Mouse (Mus musculus): ENCODE data around the gene Inafm1. TPM values are rescaled to one million over a fixed set of nuclear protein-coding genes. Genes with fewer than 3 reads are reported as not detected.

The Inafm1 gene
- polyA plus RNA-seq, 1 experiment from 2014 or later = 10.7 TPM

Other genes with a start within 250 kb of the Inafm1 start
- gene Bicra, start 225.7 kb downstream of the Inafm1 start, polyA plus RNA-seq (2015; fragmentation: Nextera tagmentation; extraction: Ambion mirVana) = 4.6 and 5.0 TPM in 2 replicates
- 0.05 TPM in 1 of 2 replicates, not detected in the other for gene Zfp541, start 211.8 kb downstream of the Inafm1 start, polyA plus RNA-seq (2015; fragmentation: Nextera tagmentation; extraction: Ambion mirVana)
- gene Napa, start 175.2 kb downstream of the Inafm1 start, polyA plus RNA-seq (2015; fragmentation: Nextera tagmentation; extraction: Ambion mirVana) = 150 and 157 TPM in 2 replicates
- gene Kptn, start 153.7 kb downstream of the Inafm1 start, polyA plus RNA-seq (2015; fragmentation: Nextera tagmentation; extraction: Ambion mirVana) = 31.8 and 35.0 TPM in 2 replicates
- 0.05 and 0.20 TPM in 2 replicates for gene Slc8a2, start 143.8 kb downstream of the Inafm1 start, polyA plus RNA-seq (2015; fragmentation: Nextera tagmentation; extraction: Ambion mirVana)
- gene Meis3, start 98.5 kb downstream of the Inafm1 start, polyA plus RNA-seq (2015; fragmentation: Nextera tagmentation; extraction: Ambion mirVana) = 17.1 and 19.4 TPM in 2 replicates
- gene Dhx34, start 51.6 kb downstream of the Inafm1 start, polyA plus RNA-seq (2015; fragmentation: Nextera tagmentation; extraction: Ambion mirVana) = 10.5 and 11.0 TPM in 2 replicates
- 0.76 and 0.78 TPM in 2 replicates for gene C5ar2, start 29.5 kb downstream of the Inafm1 start, polyA plus RNA-seq (2015; fragmentation: Nextera tagmentation; extraction: Ambion mirVana)
- gene C5ar1, start 14.1 kb downstream of the Inafm1 start, polyA plus RNA-seq (2015; fragmentation: Nextera tagmentation; extraction: Ambion mirVana) = 1.5 and 2.2 TPM in 2 replicates
- gene Ccdc9, start 13.2 kb upstream of the Inafm1 start, polyA plus RNA-seq (2015; fragmentation: Nextera tagmentation; extraction: Ambion mirVana) = 14.3 and 16.5 TPM in 2 replicates
- gene Bbc3, start 34.8 kb upstream of the Inafm1 start, polyA plus RNA-seq (2015; fragmentation: Nextera tagmentation; extraction: Ambion mirVana) = 8.2 and 8.8 TPM in 2 replicates
- gene Sae1, start 114.2 kb upstream of the Inafm1 start, polyA plus RNA-seq (2015; fragmentation: Nextera tagmentation; extraction: Ambion mirVana) = 210 and 223 TPM in 2 replicates
- 8.2 and 8.7 TPM in 2 replicates for gene Zc3h4, start 127.3 kb upstream of the Inafm1 start, polyA plus RNA-seq (2015; fragmentation: Nextera tagmentation; extraction: Ambion mirVana)
- gene Tmem160, start 179.2 kb upstream of the Inafm1 start, polyA plus RNA-seq (2015; fragmentation: Nextera tagmentation; extraction: Ambion mirVana) = 73.2 and 79.2 TPM in 2 replicates
- gene Npas1, start 204.1 kb upstream of the Inafm1 start, polyA plus RNA-seq (2015; fragmentation: Nextera tagmentation; extraction: Ambion mirVana) = 0.36 and 0.37 TPM in 2 replicates